Mouse (Mus musculus) gonadal fat pad, adult 2 months (tissue): ENCODE data around the gene Hbb-bs. TPM values are rescaled to one million over a fixed set of nuclear protein-coding genes. Genes with fewer than 3 reads are reported as not detected.
"Not testable (repeated sequence)": the region's sequence is repeated elsewhere in the genome, so short reads cannot be mapped to it uniquely, and the experiment has no call there.

Source experiments
- DNase-seq: peaks from one replicate; pipeline ENCODE4 v3.0.0-alpha.2; 2012; ENCODE audit warnings: low read depth
- polyA plus RNA-seq: library from polyadenylated mRNA; depleted of rRNA; stranded (reverse); fragments of >200 nt; gene quantifications from 2 replicates; pipeline ENCODE4 v1.2.3, GENCODE M21; 2012; rRNA removed

Hbb-bs gene
- polyA plus RNA-seq: 2,031 and 4,766 TPM in 2 replicates

DNA sequence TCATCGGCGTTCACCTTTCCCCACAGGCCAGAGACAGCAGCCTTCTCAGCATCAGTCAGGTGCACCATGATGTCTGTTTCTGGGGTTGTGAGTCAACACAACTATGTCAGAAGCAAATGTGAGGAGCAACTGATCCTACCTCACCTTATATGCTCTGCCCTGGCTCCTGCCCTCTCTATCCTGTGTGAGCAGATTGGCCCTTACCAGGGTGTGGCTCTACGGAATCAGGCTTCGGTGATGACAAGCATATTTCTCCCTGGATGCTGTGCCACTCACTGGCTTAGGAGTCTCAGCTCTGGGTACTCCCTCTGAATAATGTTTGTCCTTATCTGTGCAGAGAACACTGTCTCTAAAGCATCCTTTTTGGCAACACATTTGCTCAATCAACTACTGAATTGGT, at the start of gene Hbb-bs:
Gene Hbb-bs, minus strand, starts transcription at position 289 of the 400 bp plus-strand sequence.
- no peak for DNase-seq

DNA sequence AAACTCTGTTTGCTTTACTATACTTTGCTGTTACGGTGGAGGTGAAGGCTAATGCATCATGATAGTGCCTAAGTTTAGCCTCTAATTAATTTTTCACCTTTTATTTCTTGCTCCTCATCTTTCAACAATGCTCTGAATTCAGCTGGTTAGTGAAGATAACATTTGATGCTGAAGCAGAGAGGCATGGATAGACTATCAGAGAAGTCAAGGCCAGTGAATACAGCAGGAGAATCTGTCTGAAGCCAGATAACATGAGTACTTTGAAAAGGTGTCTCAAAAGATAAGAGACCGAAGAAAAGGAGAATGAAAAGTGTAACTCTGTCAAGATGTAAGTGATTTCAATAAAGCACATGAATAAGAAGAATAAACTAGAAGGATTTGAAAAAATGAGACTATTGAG, 49.2 kb upstream of the Hbb-bs start:
- DNase-seq: no peak

DNA sequence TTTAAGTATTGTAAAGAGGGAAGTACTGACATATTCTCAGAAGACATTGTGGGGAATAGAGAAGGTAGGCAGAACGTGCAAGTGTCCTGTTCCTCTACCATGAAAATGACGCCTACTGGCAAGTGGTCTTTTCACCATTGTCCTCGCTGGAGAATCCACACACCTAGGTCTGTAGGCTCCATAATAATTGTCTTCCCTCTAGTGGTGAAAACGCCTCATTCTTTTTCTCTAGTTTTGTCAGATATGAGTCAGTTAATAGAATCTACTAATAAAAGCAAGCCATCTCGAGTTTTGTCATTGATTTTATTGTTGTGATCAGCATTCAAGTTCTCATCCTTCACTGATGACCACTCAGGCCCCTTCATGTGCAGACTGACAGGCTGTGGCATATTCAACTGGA, 46.6 kb upstream of the Hbb-bs start:
- DNase-seq: no peak

DNA sequence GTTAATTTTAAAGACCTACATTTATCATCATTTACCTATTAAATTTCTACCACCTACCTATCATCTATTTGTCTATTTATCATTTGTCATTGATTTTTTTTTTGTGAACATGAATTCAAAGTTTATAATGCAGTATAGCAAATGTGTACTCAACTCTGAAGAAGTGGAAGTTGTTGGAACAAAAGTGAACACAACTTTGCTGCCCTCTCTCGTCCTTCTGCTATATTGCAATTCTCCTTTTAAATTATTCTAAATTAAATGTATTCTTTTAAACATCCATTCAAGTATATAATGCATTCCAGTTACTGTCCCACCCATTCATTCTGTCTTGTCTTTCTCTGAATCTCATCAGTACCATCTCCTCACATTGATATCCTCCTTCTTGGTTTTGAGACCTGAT, 45.2 kb upstream of the Hbb-bs start:
- DNase-seq: no peak

DNA sequence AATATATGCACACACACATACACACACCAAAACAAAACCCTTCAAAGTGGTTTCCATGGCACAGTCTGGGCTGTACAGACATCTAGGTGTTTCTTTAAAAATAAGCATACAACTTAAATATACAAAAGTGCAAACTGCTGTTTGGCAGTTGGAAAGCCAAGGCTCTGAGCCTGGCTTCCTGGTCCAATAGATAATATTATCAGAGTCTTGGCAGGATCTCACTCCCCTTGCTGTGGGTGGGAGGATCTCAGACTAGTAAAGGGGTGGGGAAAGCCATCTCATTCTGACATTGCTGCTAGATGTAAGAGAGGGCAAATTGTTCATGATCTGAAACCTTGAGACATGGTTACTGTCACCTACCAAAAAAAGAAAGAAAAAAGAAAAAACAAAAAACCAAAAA, 42.8 kb upstream of the Hbb-bs start:
- no peak for DNase-seq

DNA sequence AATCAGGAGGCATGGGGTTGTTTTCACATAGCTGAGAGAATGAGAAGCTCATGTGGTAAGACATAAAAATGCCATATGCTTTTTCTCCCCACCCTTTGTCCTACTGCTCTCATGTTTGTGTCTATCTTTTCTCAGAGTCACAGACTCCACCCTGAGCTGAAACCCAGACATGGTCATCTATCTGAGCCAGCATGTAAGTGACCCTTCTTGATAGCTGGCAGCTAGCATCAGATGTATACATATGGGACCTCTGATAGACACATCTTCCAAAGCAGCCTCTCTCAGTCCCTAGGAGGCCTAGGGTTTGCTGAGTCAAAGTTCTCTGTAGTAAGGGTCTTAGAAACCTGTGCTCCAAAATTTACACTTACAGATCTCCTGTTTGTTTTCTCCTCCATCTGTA, 37.8 kb upstream of the Hbb-bs start:
- no peak for DNase-seq

DNA sequence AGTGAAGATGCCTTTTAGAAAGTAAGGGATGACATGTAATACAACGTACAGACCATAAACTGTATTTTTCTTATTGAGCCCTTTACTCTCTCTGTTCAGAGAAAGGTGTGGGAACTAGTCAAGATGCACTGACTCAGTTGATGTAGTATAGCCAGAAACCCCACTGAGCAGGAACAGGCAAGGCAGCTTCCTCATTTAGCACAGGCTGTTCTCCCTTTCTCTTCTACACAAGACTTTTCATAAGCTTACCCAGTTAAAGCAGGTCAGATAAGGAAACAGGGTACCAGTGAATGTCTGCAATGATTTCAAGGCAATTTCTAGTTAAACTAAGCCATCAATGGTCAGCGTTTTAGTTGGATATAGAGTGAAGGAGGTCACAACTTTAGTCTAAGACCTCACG, 33.6 kb upstream of the Hbb-bs start:
- DNase-seq: no peak

DNA sequence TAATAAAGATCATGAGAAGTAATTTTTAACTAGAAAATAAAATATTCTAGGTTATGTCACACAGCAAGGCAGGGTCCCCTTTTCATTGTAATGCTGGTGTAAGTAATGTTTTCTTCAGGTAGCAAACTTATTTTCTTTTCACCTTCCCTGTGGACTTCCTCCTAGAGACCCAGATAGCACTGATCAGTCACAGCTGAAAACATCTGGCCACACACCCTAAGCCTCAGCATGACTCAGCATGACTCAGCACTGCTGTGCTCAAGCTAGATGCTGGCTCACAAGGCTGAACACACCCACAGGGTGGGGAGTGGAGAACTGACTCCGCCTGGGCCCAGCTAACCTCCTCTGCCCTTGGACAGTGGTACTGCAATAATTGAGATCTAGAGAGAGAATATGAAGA, 33.0 kb upstream of the Hbb-bs start:
- DNase-seq: no peak

DNA sequence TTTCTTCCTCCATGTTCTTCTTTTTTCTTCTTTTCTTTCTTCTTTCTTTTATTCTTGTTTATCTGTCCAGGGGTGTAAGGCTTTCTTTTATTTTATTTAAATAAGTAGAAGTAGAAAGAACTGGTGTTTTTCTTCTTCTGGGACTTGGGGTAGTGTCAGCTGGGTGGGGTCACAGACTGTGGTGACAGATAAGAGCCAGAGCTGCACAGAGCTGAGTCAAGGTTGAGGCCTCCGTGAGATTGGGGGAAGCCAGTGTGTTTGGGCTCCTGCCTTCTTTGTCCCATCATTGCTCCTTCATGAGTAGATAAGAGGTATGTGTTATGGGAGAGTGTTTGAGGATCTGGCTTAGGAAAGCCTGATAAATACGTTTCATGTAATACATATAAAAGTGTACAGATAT, 31.2 kb upstream of the Hbb-bs start:
- no peak for DNase-seq

DNA sequence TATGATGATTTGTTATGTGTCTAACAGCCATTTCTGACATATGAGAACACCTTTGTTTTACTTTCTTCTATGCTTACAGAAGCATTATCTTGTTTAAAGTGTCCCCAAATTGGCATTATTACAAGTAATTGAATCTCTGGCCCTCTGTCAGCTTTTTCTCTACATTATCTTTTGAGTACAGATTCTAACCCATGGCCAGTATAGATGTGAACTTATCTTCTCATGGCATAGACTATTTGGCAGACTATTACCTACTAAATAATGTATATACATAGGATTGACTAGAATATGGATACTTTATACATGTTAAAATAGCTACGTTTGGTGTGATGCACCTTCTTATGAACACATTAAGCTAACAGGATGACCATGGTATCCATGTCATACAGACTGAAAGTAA, 26.8 kb upstream of the Hbb-bs start:
- DNase-seq: no peak

DNA sequence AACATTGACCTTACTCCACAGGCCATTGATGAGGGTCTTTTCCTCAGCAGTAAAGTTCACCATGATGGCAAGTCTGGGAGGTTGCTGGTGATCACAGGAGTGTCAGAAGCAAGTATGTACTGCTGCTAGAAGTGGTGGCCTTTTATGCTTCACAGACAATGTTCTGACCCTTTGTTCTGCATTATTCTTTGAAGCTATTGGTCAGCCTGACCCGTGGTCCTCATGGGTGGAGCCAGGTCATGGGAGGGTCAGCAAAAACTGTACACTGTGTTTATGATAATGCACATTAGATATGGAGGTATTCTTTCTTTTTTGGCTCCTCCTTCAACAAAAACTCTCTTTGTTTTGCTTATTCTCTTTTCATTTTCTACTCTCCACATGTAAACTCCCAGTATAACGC, 25.2 kb upstream of the Hbb-bs start, which contains the start of gene Hbb-y:
Gene Hbb-y, minus strand, starts transcription at position 127 of the 400 bp plus-strand sequence.
- no peak for DNase-seq

DNA sequence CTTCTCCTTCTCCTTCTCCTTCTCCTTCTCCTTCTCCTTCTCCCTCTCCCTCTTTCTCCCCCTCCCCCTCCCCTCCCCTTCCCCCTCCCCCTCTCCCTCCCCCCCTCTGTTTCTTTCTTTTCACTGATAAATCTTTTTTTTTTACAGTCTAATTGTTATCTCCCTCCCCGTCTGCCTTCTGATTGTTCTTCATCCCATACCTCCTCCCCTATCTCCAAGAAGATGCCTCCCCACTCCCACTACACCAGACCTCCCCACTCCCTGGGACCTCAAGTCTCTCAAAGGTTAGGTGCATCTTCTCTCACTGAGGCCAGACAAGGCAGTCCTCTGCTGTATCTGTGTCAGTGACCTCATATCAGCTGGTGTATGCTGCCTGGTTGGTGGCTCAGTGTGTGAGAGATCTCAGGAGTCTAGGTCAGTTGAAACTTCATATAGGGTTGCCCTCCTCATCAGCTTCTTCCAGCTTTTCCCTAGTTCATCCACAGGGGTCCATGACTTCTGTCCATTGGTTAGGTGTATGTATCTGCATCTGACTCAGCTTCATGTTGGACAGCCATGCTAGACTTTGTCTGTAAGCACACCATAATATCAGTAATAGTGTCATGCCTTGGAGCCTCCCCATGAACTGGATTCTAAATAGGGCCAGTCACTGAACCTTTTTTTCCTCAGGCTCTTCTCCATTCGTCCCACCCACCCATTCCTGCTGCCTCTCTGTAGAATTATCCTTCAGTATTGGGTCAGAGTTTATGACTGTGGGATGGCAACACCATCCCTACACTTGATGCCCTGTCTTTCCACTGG, 16.8 kb upstream of the Hbb-bs start:
- DNase-seq: no peak

DNA sequence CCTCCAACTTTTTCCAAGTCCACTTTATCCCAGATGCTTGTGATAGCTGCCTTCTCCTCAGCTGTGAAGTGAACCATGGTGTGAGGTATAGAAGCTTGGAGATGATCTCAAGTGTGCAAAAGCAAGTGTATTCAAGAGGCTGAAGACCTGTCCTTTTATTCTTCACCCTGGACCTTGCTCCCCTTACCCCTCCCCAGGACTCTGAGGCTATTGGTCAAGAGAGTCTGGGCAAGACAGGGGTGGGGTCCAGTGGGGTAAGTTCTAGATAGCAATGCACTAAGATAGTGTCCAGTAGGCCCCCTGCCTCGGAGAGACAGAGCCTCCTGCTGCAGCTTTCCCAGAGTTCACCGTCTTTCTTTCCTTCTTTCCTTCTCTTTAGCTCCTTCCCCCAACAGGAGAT, 15.1 kb upstream of the Hbb-bs start, which contains the start of gene Hbb-bh1:
Gene Hbb-bh1, minus strand, starts transcription at position 131 of the 400 bp plus-strand sequence.
- DNase-seq: no peak

DNA sequence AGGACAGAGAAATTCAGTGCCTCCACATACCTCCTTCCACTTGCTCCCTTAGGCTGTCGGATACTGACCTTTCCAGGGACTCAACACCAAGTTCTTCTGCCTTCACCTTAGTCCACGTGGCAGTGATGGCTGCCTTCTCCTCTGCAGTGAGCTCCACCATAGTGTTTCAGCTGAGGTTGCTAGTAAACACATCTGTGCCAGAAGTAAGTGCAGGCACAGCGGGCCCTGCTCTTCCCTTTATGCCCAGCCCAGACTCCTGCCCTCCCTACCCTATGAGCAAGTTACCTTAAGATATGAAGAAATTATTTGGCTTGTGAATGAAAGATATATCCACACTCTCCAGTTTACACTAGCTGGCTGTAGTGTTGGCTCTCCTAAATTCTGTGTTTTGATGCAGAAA, 12.4 kb upstream of the Hbb-bs start, which contains the start of gene Hbb-bh2:
Gene Hbb-bh2, minus strand, starts transcription at position 253 of the 400 bp plus-strand sequence.
- DNase-seq: no peak

DNA sequence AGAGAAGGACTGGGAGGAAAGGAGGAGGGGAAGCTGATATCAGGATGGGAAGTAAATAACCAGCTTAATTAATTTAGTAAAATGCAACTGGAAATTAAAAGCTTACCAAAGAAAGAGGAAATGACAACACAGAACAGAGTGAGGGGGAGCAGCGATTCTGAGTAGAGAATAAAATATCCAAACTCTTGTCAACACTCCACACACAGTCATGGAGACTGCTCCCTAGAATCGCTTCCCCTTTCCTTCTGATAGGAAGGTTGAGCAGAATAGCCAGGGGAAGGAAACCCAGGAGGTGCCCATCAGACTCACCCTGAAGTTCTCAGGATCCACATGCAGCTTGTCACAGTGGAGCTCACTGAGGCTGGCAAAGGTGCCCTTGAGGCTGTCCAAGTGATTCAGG, 757 bp downstream of the Hbb-bs start:
- not testable (repeated sequence) for DNase-seq

DNA sequence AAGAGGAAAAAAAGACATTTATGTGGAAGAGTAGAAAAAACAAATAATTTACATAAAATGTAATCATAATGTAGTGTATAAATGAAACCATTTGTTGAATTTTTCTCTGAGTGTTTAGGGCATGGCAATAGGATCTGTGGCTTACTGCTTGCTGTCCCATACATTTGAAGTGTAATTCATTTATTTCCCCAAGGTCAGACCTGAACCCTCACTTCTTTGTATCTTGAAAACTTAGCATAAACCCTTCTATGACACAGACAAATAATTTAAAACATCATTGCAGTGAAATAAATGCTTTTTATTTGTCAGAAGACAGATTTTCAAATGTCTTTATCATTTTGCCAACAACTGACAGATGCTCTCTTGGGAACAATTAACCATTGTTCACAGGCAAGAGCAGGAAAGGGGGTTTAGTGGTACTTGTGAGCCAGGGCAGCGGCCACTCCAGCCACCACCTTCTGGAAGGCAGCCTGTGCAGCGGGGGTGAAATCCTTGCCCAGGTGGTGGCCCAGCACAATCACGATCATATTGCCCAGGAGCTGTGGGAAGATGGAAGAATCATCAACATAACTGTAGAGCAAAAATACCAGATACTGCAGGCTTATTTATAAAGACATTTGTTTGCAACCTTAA, 1.5 kb downstream of the Hbb-bs start:
- no peak for DNase-seq

DNA sequence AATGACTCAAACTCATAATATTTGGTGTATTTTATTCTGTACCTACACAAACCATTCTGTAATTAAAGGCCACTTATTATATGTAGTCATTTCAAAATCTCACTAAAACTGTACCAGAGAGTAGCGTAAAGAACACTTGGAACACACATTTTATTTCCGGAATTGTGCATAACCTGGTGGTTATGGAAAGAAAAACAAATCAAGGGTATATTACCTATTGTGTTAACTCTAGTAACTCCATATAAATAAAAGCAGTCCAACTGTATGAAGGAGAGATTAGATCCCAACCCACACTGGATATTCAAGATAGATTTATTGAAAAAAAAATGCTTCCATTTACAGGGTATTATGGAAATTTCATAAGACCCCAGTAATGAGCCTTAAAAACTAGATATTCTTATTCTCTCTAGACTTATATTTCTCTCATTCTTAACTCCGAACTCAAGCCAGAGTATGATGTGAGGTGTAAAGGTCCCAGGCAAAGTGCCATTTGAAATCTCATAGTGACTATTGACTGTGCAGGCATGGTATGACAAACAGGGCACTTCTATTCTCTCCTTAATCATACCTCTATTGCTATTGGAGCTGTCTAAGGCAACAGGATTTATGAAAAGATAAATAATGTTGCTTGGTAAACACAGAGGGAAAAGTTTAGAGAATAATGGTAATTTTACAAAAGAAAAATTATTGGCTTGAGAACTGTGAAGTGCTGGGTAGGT, 2.2 kb downstream of the Hbb-bs start:
- no peak for DNase-seq

DNA sequence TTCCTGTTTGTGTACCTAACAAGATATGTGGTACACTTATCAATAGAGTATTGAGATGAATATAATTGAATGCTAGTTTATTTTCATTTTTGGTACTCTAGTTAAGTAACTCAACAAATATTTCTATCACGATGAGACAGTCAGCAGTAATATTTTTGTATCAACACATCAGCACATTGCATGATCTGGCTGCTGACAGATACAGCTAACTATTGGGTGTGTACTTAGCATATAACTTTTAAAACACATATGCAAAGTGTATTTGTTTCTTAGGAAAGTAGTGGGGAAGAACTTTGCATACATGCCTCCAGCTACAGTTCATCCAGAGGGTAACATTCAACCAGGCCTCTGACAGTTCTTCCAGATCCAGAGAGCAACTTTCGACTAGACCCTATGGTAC, 3.3 kb downstream of the Hbb-bs start:
- no peak for DNase-seq

DNA sequence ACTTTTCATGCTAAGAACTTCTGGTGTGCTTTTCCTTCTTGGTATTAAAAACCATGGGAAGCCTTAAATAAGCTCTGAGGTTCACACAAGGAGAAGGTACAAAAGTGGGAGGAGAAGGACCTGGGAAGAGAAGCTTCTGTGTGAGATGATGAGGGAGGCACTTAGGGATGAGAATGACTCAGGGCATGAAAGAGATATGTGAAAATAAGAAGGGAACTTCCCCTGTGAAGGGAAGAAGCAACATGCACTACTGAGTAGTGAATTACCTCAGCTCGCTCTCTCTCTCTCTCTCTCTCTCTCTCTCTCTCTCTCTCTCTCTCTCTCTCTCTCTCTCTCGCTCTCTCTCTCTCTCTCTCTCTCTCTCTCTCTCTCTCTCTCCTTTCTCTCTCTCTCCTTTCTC, 12.8 kb downstream of the Hbb-bs start:
- not testable (repeated sequence) for DNase-seq

DNA sequence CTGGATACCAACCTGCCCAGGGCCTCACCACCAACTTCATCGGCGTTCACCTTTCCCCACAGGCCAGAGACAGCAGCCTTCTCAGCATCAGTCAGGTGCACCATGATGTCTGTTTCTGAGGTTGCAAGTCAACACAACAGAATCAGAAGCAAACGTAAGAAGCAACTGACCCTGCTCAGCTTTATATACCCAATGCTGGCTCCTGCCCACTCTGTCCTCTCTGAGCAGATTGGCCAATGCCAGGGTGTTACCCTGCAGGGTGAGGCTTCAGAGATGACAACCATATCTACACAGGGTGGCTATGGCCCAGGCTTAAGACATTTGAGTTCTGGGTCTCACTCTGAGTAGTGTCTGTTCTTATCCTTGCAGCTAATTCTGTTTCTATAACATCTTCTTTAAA, 14.1 kb downstream of the Hbb-bs start, which contains the start of gene Hbb-bt:
Gene Hbb-bt, minus strand, starts transcription at position 231 of the 400 bp plus-strand sequence.
- DNase-seq: no peak

DNA sequence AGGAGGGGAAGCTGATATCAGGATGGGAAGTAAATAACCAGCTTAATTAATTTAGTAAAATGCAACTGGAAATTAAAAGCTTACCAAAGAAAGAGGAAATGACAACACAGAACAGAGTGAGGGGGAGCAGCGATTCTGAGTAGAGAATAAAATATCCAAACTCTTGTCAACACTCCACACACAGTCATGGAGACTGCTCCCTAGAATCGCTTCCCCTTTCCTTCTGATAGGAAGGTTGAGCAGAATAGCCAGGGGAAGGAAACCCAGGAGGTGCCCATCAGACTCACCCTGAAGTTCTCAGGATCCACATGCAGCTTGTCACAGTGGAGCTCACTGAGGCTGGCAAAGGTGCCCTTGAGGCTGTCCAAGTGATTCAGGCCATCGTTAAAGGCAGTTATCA, 14.7 kb downstream of the Hbb-bs start:
- DNase-seq: not testable (repeated sequence)

DNA sequence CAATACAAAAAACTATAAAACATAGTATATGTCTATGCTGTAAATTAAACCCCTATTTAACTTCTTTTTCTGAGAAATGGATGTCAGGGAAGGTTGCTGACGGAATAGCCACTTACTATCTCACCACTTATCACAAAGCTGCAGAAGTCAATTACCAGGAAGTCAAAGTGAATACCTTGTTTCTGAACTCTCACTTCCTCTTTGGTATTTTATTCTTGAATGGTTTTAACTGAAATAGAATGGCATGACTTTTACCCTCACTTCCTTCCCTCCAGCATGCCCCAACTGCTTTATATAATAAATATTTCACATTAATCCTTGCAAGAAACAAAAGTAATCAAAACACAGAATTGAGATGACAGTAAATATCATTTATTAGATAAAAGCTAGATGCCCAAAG, 15.7 kb downstream of the Hbb-bs start:
- no peak for DNase-seq
